Mouse (Mus musculus) stomach, postnatal 0 days (tissue): ENCODE measurements around the gene Zdhhc13.

Source experiments
- CTCF ChIP-seq: IDR thresholded peaks from 2 replicates; pipeline ENCODE4 v1.5.1; 2016; ENCODE audit warnings: antibody characterized with exemption, low read depth, mild to moderate bottlenecking, moderate library complexity
- EP300 ChIP-seq: optimal IDR thresholded peaks from 2 replicates; pipeline ENCODE3; 2016; ENCODE audit warnings: antibody characterized with exemption

DNA sequence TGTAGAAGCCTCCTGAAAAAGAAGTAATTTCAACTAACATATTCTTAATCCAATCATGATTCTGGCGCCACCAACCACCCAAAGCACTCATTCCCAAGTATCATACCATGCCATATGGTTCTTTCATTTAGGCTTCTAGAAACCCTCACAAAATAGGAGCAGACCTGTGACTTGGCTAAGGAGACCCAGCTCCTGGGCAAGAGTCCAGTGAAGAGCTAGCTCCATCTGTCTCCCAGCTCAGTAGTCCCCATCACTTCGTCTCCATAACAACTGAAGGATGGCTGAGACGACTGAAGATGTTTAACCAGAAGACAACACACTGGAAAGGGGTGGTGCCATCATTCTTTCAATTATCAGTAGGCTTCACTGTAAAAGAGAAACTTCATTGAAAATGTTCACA lies 9.7 kb upstream of the Zdhhc13 start:
- TF ChIP-seq CTCF (no peak), EP300 (no peak)
